Mouse (Mus musculus) liver, postnatal 0 days (tissue): ENCODE measurements around the gene Zyg11b.

ENCODE experiments used
- CTCF ChIP-seq: sonication (generic); IDR thresholded peaks from 2 replicates; pipeline ENCODE4 v1.5.1; 2016; ENCODE audit warnings: antibody characterized with exemption, low read depth
- EP300 ChIP-seq: IDR thresholded peaks from 2 replicates; pipeline ENCODE4 v1.6.1; 2016; ENCODE audit warnings: antibody characterized with exemption, low read depth, mild to moderate bottlenecking

GRCm38 (mm10) chr4:108314041-108314440 lies 13.1 kb upstream of the Zyg11b start:
- TF ChIP-seq CTCF = no peak
- no peak for TF ChIP-seq EP300
